In genomic region chr12:109393795-109394194, GRCm38 (mm10) we compare ENCODE assay signal across 8 mouse cellular contexts. TPM values are rescaled to one million over a fixed set of nuclear protein-coding genes. Genes with fewer than 3 reads are reported as not detected.
DNase-seq lines count a peak whose midpoint lies in the region; ATAC-seq lines count a peak whose summit lies in the region.

No protein-coding gene starts in this region.

- 7% methylated on average over 15 of the region's 15 CpGs for WGBS in intestine, embryonic 16.5 days
- 2% methylated on average over 15 of the region's 15 CpGs for WGBS in limb, embryonic 13.5 days
- WGBS in midbrain, embryonic 14.5 days = 4% methylated on average over 15 of the region's 15 CpGs

- H3K4me3 ChIP-seq in intestine, embryonic 16.5 days (ENCODE audit: low read length) = no peak overlapping the region
- no peak overlapping the region for H3K4me3 ChIP-seq in limb, embryonic 13.5 days
- no peak overlapping the region for H3K4me3 ChIP-seq in midbrain, embryonic 14.5 days (replicated peaks; ENCODE audit: low read depth, low read length)

- H3K4me2 ChIP-seq in intestine, embryonic 16.5 days (ENCODE audit: low read depth, low read length) = no peak overlapping the region
- H3K4me2 ChIP-seq in limb, embryonic 13.5 days (replicated peaks) = peak overlapping the region; percentile 49
- peak overlapping the region; percentile 33; the same call in 1 of the 2 replicates for H3K4me2 ChIP-seq in midbrain, embryonic 14.5 days (ENCODE audit: low read length)

- H3K9ac ChIP-seq in intestine, embryonic 16.5 days (ENCODE audit: low read depth, low read length) = 0 out of 2 replicates have a peak overlapping the region, but pooled peaks have one; percentile 7
- H3K9ac ChIP-seq in limb, embryonic 13.5 days = no peak overlapping the region
- H3K9ac ChIP-seq in midbrain, embryonic 14.5 days (replicated peaks; ENCODE audit: low read length) = 0 out of 2 replicates have a peak overlapping the region, but pooled peaks have one; percentile 4

- 0 out of 2 replicates have a peak, but pooled peaks cover 2% of the 10 kb centered on the region for H3K27me3 ChIP-seq in intestine, embryonic 16.5 days (replicated peaks; ENCODE audit: control insufficient read depth, insufficient read depth, low read length)
- peaks cover 17% of the 10 kb centered on the region for H3K27me3 ChIP-seq in limb, embryonic 13.5 days
- H3K27me3 ChIP-seq in midbrain, embryonic 14.5 days (ENCODE audit: control insufficient read depth, insufficient read depth, low read length) = no peaks in the 10 kb centered on the region

- peak; percentile 61 for DNase-seq in CD4-positive, CD25-positive, alpha-beta regulatory T cell, adult 2 months (ENCODE audit: low read depth, low spot score)
- DNase-seq in embryo, embryonic 11.5 days (ENCODE audit: low read depth, low spot score) = peak; percentile 62
- DNase-seq in heart, adult 11 months = peak; percentile 94
- peak; percentile 85 for DNase-seq in midbrain, embryonic 14.5 days
- DNase-seq in spleen, postnatal 14 days (ENCODE audit: low spot score in 2 of 2) = peak; percentile 39 to 55

- H3K27ac ChIP-seq in intestine, embryonic 16.5 days (ENCODE audit: low read length) = no peak overlapping the region
- H3K27ac ChIP-seq in limb, embryonic 13.5 days = no peak overlapping the region
- peak overlapping the region; percentile 53 for H3K27ac ChIP-seq in midbrain, embryonic 14.5 days (replicated peaks; ENCODE audit: low read depth, low read length)

- no peaks in the 10 kb centered on the region for H3K36me3 ChIP-seq in intestine, embryonic 16.5 days (ENCODE audit: control insufficient read depth, insufficient read depth, low read length)
- H3K36me3 ChIP-seq in limb, embryonic 13.5 days = no peaks in the 10 kb centered on the region
- H3K36me3 ChIP-seq in midbrain, embryonic 14.5 days (ENCODE audit: control insufficient read depth, insufficient read depth, low read length) = no peaks in the 10 kb centered on the region

- no peaks in the 10 kb centered on the region for H3K9me3 ChIP-seq in intestine, embryonic 16.5 days (ENCODE audit: control insufficient read depth, low read length)
- H3K9me3 ChIP-seq in limb, embryonic 13.5 days = no peaks in the 10 kb centered on the region
- no peaks in the 10 kb centered on the region for H3K9me3 ChIP-seq in midbrain, embryonic 14.5 days (ENCODE audit: control insufficient read depth, low read length)

- peaks cover 25% of the 10 kb centered on the region for H3K4me1 ChIP-seq in intestine, embryonic 16.5 days (ENCODE audit: control insufficient read depth, insufficient read depth, low read length)
- H3K4me1 ChIP-seq in limb, embryonic 13.5 days = peaks cover 26% of the 10 kb centered on the region
- peaks cover 15% of the 10 kb centered on the region for H3K4me1 ChIP-seq in midbrain, embryonic 14.5 days (ENCODE audit: control insufficient read depth, insufficient read depth, low read length)

- ATAC-seq in CD4-positive, CD25-positive, alpha-beta regulatory T cell, adult 4 months = no peak
- ATAC-seq in intestine, embryonic 16.5 days = peak; percentile 58; the same call in 1 of the 2 replicates
- peak; percentile 62; the same call in 1 of the 2 replicates for ATAC-seq in limb, embryonic 13.5 days (ENCODE audit: low FRiP score, low read depth)
- peak; percentile 65; the same call in 1 of the 2 replicates for ATAC-seq in midbrain, embryonic 14.5 days (ENCODE audit: low FRiP score, low TSS enrichment)

RNA-seq across cellular contexts. Expression of gene Dlk1, which starts 58.8 kb away (rescaled TPM):
- not detected for polyA plus RNA-seq in CD4-positive, CD25-positive, alpha-beta regulatory T cell, adult 4 months (2017; shearing (Covaris generic))
- polyA plus RNA-seq in intestine, embryonic 16.5 days (2015; fragmentation: Nextera tagmentation; extraction: Ambion mirVana) = 325 and 385 TPM in 2 replicates
- polyA plus RNA-seq in limb, embryonic 13.5 days (2015; fragmentation: Nextera tagmentation; extraction: Ambion mirVana) = 367 and 395 TPM in 2 replicates
- 50.3 and 51.4 TPM in 2 replicates for polyA plus RNA-seq in midbrain, embryonic 14.5 days (2014; fragmentation: Nextera tagmentation; extraction: Ambion mirVana)

Comparison
In these comparisons a context has a peak if more than half of its experiments do, and no peak if none do; other contexts are left out.
1. RNA of gene Dlk1, which starts 58.8 kb away (polyA plus RNA-seq): 367 to 395 TPM in limb, embryonic 13.5 days, 325 to 385 TPM in intestine, embryonic 16.5 days and 50.3 to 51.4 TPM in midbrain, embryonic 14.5 days; not detected in CD4-positive, CD25-positive, alpha-beta regulatory T cell, adult 4 months; every median in the first group is over 10 times any median in the second.
2. Peak in every context shown above with its lines, with median percentiles within 50 percentile points of each other: DNase-seq.